Mouse (Mus musculus): ENCODE results near the gene Specc1.

DNA sequence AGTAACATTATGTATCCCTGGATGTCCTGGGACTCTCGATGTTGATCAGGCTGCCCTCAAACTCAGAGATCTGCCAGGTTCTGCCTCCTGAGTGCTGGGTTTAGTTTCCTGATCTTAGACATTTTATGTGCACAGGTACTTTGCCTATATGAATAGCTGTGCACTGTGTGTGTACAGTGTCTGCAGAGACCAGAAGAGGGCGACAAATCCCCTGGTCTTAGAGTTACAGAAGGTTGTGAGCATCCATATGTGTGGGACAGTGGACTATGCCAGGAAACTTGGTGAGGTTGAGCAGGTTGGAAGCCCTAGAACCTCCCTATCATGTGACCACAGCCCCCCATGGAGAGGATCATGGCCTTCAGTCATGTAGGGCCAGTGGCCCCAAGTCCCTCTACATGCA is 24.7 kb downstream of the Specc1 start:
- peak; percentile 36; the same call in 1 of the 2 replicates for TF ChIP-seq CTCF (IDR thresholded peaks at IDR 0.05; ENCODE audit: low read depth, low read length)
- no peak for TF ChIP-seq POLR2A (IDR thresholded peaks at IDR 0.05; ENCODE audit: borderline replicate concordance, low read depth, low read length)
